Mouse (Mus musculus) bone marrow macrophage, adult 2 months (primary cell): Measurements from ENCODE around the gene Traip. TPM values are rescaled to one million over a fixed set of nuclear protein-coding genes. Genes with fewer than 3 reads are reported as not detected.
A peak's percentile ranks its signal among the peaks of the same experiment; 100 is the strongest.

ENCODE experiments used
- H3K27ac ChIP-seq: 2 replicates; pipeline ENCODE4 v1.5.1; 2012; ENCODE audit warnings: low read depth, low read length; ENCODE audit not compliant: insufficient read depth
- H3K4me1 ChIP-seq: 2 replicates; pipeline ENCODE4 v1.6.1; 2012; ENCODE audit warnings: low read length; ENCODE audit not compliant: control insufficient read depth, insufficient read depth
- H3K4me3 ChIP-seq: 2 replicates; pipeline ENCODE4 v1.5.1; 2012; ENCODE audit warnings: mild to moderate bottlenecking, low read length, moderate library complexity; ENCODE audit not compliant: insufficient read depth
- CTCF ChIP-seq: IDR thresholded peaks from 2 replicates; pipeline ENCODE4 v1.5.1; 2012; ENCODE audit warnings: low read depth, mild to moderate bottlenecking, low read length, moderate library complexity
- POLR2A ChIP-seq: IDR thresholded peaks from 2 replicates; pipeline ENCODE4 v1.6.1; 2012; ENCODE audit warnings: mild to moderate bottlenecking, low read depth, low read length, borderline replicate concordance
- polyA plus RNA-seq: library from polyadenylated mRNA; stranded (reverse); fragments of >200 nt; gene quantifications from 2 replicates; pipeline ENCODE4 v1.2.4, GENCODE M21; 2012; ENCODE audit not compliant: missing spikeins, insufficient read depth, insufficient read length

Traip gene
- polyA plus RNA-seq, 1 experiment, result 5.0 TPM

GRCm38 (mm10) chr9:107949184-107949921, 583 bp upstream of the Traip start:
- TF ChIP-seq CTCF (no peak), POLR2A (no peak)
- H3K27ac ChIP-seq, result no peak overlapping the region
- peaks cover 5% of the 10 kb centered on the region for H3K4me1 ChIP-seq
- H3K4me3 ChIP-seq, result no peak overlapping the region

DNA sequence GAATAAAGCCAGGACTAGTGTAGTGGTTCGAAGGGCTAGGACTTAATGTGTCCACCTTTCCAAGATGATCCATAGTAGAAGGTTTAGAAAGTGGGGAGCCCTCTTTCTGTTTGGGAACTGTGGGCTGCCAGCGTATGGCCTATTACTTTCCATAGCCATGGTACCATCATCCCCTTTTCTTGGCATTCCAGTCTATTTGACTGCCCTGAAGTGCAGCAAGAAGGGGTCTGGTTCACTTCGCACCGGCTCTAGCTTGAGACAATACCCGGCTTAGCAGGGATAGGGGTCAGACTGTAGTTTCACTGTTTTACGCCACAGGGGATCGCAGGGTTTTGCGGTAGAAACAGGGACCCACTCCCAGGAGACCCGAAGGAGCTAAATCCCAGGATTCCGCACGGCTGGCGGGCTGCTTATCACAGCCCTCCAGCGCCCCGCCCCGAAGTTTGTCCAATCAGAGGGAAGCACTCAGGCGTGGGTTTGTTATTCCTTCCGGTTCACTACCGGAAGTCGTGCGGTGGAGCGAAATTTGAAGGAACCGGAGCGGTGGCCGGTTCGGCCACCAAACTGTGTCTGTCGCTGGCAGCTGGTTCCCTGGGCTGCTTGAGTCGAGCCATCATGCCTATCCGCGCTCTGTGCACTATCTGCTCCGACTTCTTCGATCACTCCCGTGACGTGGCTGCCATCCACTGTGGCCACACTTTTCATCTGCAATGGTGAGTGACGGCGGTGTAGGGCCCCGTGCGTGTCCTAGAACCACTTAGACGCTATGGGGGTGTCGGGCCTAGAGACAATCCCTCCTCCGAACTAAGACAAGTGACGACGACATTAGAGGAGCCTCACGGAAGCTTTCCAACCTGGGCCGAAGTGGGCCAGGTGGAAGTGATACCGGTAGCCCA, 772 bp downstream of the Traip start:
- Histone ChIP-seq H3K4me1 (peaks cover 8% of the 10 kb centered on the region), H3K4me3 (peak overlapping the region; percentile 89), H3K27ac (peak overlapping the region; percentile 31; the same call in 1 of the 2 replicates)
- TF ChIP-seq CTCF (no peak), POLR2A (0 out of 2 replicates have a peak, but pooled peaks have one; percentile 33)

DNA sequence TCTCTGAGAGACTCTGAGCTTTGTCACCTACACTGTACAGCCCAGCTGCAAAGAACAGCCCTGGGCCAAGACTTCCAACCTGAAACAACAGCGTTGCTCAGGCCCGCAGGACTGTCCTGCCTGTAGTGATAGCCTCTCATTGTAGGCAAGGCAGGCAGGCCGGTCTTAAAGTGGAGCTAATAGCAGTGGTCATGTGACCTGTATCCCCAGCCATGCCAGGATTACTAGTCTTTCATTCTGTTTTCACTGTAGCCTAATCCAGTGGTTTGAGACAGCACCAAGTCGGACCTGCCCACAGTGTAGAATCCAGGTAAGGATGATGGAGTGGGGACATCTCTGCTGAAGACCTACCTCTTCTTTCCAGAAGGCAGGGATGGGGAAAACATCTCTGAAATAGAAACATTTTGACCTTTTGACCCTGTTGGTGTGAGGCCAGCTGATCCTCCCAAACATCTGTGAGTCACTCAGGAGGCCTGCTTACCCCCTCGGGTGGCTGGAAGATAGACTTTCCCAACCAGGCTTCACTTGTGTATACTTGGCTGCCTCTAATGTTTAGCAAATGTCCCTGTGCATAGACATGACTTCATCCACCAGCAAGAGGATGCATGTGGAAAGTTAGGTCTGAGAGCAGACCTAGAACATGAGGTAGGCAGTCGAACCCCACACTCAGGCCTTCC, 5.8 kb downstream of the Traip start:
- no peak overlapping the region for H3K27ac ChIP-seq
- H3K4me3 ChIP-seq, result no peak overlapping the region
- H3K4me1 ChIP-seq, result peaks cover 12% of the 10 kb centered on the region
- no peak for TF ChIP-seq CTCF
- no peak for TF ChIP-seq POLR2A

- H3K4me1 ChIP-seq, result peaks cover 7% of the 10 kb centered on the region
- H3K4me3 ChIP-seq, result no peak overlapping the region
- H3K27ac ChIP-seq, result no peak overlapping the region
- TF ChIP-seq CTCF (no peak), POLR2A (no peak)
These were observed 7.2 kb downstream of the Traip start for GRCm38 (mm10) chr9:107957141-107957540.

- Histone ChIP-seq H3K4me3 (no peak overlapping the region), H3K27ac (no peak overlapping the region), H3K4me1 (peaks cover 11% of the 10 kb centered on the region)
- TF ChIP-seq CTCF (no peak), POLR2A (no peak)
These were observed 10.0 kb downstream of the Traip start for GRCm38 (mm10) chr9:107959896-107960295.

GRCm38 (mm10) chr9:107960928-107961327, 11.0 kb downstream of the Traip start:
- Histone ChIP-seq H3K4me1 (peaks cover 6% of the 10 kb centered on the region), H3K4me3 (no peak overlapping the region), H3K27ac (no peak overlapping the region)
- TF ChIP-seq CTCF (no peak), POLR2A (no peak)

GRCm38 (mm10) chr9:107961351-107961762, 11.4 kb downstream of the Traip start:
- peaks cover 4% of the 10 kb centered on the region for H3K4me1 ChIP-seq
- H3K27ac ChIP-seq, result no peak overlapping the region
- H3K4me3 ChIP-seq, result no peak overlapping the region
- TF ChIP-seq CTCF (no peak), POLR2A (no peak)

DNA sequence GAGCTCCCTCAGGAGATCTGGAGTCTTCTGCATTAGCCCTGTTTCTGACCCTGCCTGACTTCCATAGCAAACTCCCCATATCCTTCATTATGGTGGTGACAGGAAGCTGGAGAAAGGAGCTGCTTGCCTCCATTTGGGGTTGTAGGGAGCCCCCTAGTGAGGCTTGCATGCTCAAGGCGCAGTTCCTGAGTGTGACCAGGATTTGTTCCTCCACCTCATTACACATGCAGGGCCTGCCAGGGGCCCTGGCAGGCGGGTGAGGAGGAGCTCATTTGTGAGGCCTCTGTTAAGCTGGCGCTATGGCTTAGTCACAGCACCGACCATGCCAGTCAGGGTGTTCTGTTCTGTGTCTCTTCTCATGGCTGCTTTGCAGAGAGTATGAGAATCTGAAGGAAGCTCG, 11.9 kb downstream of the Traip start:
- TF ChIP-seq CTCF, result peak; percentile 31; the same call in 1 of the 2 replicates
- TF ChIP-seq POLR2A, result no peak
- H3K4me3 ChIP-seq, result no peak overlapping the region
- no peak overlapping the region for H3K27ac ChIP-seq
- H3K4me1 ChIP-seq, result peaks cover 6% of the 10 kb centered on the region

- TF ChIP-seq POLR2A, result no peak
- TF ChIP-seq CTCF, result no peak
- H3K4me3 ChIP-seq, result no peak overlapping the region
- no peak overlapping the region for H3K27ac ChIP-seq
- peaks cover 13% of the 10 kb centered on the region for H3K4me1 ChIP-seq
These were observed 13.0 kb downstream of the Traip start for GRCm38 (mm10) chr9:107962916-107963315.

DNA sequence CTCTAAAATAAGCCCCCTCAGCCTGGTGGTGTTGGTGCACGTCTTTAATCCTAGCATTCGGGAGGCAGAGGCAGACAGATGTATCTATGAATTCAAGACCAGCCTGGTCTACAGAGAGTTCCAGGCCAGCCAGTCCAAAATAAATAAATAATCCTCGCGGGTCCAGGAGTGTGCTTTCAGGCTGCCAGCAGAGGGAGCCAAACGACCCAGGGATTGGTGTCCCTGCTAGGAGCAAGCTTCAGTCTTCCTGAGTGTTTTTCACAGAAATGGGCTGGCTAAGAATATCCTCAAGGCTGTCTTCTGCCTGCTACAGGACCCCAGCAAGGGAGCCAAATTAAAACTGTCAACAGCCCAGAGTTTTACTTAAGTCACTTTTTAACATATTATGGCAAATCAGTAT, 13.8 kb downstream of the Traip start:
- TF ChIP-seq POLR2A (no peak), CTCF (peak; percentile 91)
- Histone ChIP-seq H3K27ac (peak overlapping the region; percentile 16; the same call in 1 of the 2 replicates), H3K4me3 (no peak overlapping the region), H3K4me1 (peaks cover 20% of the 10 kb centered on the region)
